Mouse (Mus musculus): ENCODE measurements around the gene BC003965. TPM values are rescaled to one million over a fixed set of nuclear protein-coding genes. Genes with fewer than 3 reads are reported as not detected.
"Not testable (repeated sequence)": the region's sequence is repeated elsewhere in the genome, so short reads cannot be mapped to it uniquely, and the experiment has no call there.

Gene BC003965
- total RNA-seq, 2 experiments from 2014 or later: 17.7 to 18.3 TPM

GRCm38 (mm10) chr17:25215431-25215830 lies 31.1 kb downstream of the BC003965 start:
- DNase-seq (ENCODE audit: low spot score in 2 of 2): no peak

- DNase-seq (ENCODE audit: low spot score in 2 of 2): no peak
These were observed 34.6 kb downstream of the BC003965 start for GRCm38 (mm10) chr17:25218967-25219366.

GRCm38 (mm10) chr17:25219492-25220295 lies 35.3 kb downstream of the BC003965 start:
- no peak for DNase-seq (ENCODE audit: low spot score in 2 of 2)

GRCm38 (mm10) chr17:25220746-25221145 lies 36.4 kb downstream of the BC003965 start:
- DNase-seq (ENCODE audit: low spot score in 2 of 2): no peak

- peak; percentile 26 to 40 for DNase-seq (ENCODE audit: low spot score in 2 of 2)
These were observed 37.6 kb downstream of the BC003965 start for GRCm38 (mm10) chr17:25221821-25222503.

- DNase-seq (ENCODE audit: low spot score in 2 of 2): not testable (repeated sequence)
These were observed 38.2 kb downstream of the BC003965 start for GRCm38 (mm10) chr17:25222504-25222940.

- no peak for DNase-seq (ENCODE audit: low spot score in 2 of 2)
These were observed 38.7 kb downstream of the BC003965 start for GRCm38 (mm10) chr17:25222951-25223601.

GRCm38 (mm10) chr17:25224586-25225222 lies 40.4 kb downstream of the BC003965 start:
- DNase-seq (ENCODE audit: low spot score in 2 of 2): no peak

- DNase-seq (ENCODE audit: low spot score in 2 of 2): no peak
These were observed 41.3 kb downstream of the BC003965 start for GRCm38 (mm10) chr17:25225659-25226058.

GRCm38 (mm10) chr17:25227991-25228390 lies 43.6 kb downstream of the BC003965 start:
- no peak for DNase-seq (ENCODE audit: low spot score in 2 of 2)

GRCm38 (mm10) chr17:25230014-25230655 lies 45.8 kb downstream of the BC003965 start:
- DNase-seq (ENCODE audit: low spot score in 2 of 2): not testable (repeated sequence)

GRCm38 (mm10) chr17:25230700-25231099 lies 46.3 kb downstream of the BC003965 start:
- DNase-seq (ENCODE audit: low spot score in 2 of 2): no peak

- not testable (repeated sequence) for DNase-seq (ENCODE audit: low spot score in 2 of 2)
These were observed 47.3 kb downstream of the BC003965 start for GRCm38 (mm10) chr17:25231621-25232020.

- DNase-seq (ENCODE audit: low spot score in 2 of 2): no peak
These were observed 51.3 kb downstream of the BC003965 start for GRCm38 (mm10) chr17:25235635-25236034.

Other genes starting within 250 kb of the BC003965 start
- gene Mapk8ip3, start 247.6 kb upstream of the BC003965 start, total RNA-seq (2021): 100 to 1,000 TPM; 150 to 153 TPM
- gene Jpt2, start 223.9 kb upstream of the BC003965 start, total RNA-seq (2021): 10 to 100 TPM; 58.7 to 65.9 TPM
- gene Cramp1l, start 168.8 kb upstream of the BC003965 start, total RNA-seq (2021): 10 to 100 TPM; 26.3 to 31.8 TPM
- 10 to 100 TPM; 25.7 to 34.2 TPM for gene Ift140, start 168.5 kb upstream of the BC003965 start, total RNA-seq (2021)
- gene Tmem204, start 101.0 kb upstream of the BC003965 start, total RNA-seq (2021): 10 to 100 TPM; 25.5 to 26.4 TPM
- gene Telo2, start 68.6 kb upstream of the BC003965 start, total RNA-seq (2021): 10 to 100 TPM; 30.3 to 35.1 TPM
- gene Ptx4, start 63.8 kb upstream of the BC003965 start, total RNA-seq (2021): under 1 TPM; 0.36 to 0.76 TPM
- gene Clcn7, start 51.2 kb upstream of the BC003965 start, total RNA-seq (2021): 10 to 100 TPM; 34.6 to 38.6 TPM
- under 1 TPM; 0.20 to 0.25 TPM for gene Ccdc154, start 22.1 kb upstream of the BC003965 start, total RNA-seq (2021)
- under 1 TPM; 0.45 to 0.48 TPM for gene Gm38655, start 9.1 kb upstream of the BC003965 start, total RNA-seq (2021)
- gene Unkl, start 3.8 kb downstream of the BC003965 start, total RNA-seq (2021): 10 to 100 TPM; 20.8 to 21.6 TPM
- 10 to 100 TPM; 39.0 to 40.6 TPM for gene Gnptg, start 55.6 kb downstream of the BC003965 start, total RNA-seq (2021)
- gene Tsr3, start 55.6 kb downstream of the BC003965 start, total RNA-seq (2021): 10 to 100 TPM; 35.6 to 36.5 TPM
- gene Baiap3, start 71.8 kb downstream of the BC003965 start, total RNA-seq (2021): 10 to 100 TPM; 24.4 to 30.7 TPM
- 100 to 1,000 TPM; 371 to 391 TPM for gene Ube2i, start 90.1 kb downstream of the BC003965 start, total RNA-seq (2021)
- gene Prss34, start 113.8 kb downstream of the BC003965 start, total RNA-seq (2021): 1 to 10 TPM; 2.4 to 4.6 TPM
- not detected for gene Prss28, start 124.1 kb downstream of the BC003965 start, total RNA-seq (2021)
- gene Prss29, start 134.1 kb downstream of the BC003965 start, total RNA-seq (2021): not detected
- gene Tpsab1, start 161.0 kb downstream of the BC003965 start, total RNA-seq (2021): 1 to 10 TPM; 3.3 to 6.7 TPM
- 10 to 100 TPM; 10.3 to 19.6 TPM for gene Tpsb2, start 181.8 kb downstream of the BC003965 start, total RNA-seq (2021)
- under 1 TPM in 1 of 2 experiments, not detected in 1; 0.56 TPM for gene Tpsg1, start 184.7 kb downstream of the BC003965 start, total RNA-seq (2021)
- 10 to 100 TPM; 64.1 to 65.3 TPM for gene Cacna1h, start 249.2 kb downstream of the BC003965 start, total RNA-seq (2021)

Data from adrenal gland, postnatal 4 days (tissue).